Mouse (Mus musculus) induced T-regulatory cell, adult 2 months (primary cell): ENCODE data around the gene Gripap1.

ENCODE experiments used
- DNase-seq: peaks from one replicate; pipeline ENCODE4 v3.0.0-alpha.2; 2012; ENCODE audit warnings: low read depth

The Gripap1 gene

DNA sequence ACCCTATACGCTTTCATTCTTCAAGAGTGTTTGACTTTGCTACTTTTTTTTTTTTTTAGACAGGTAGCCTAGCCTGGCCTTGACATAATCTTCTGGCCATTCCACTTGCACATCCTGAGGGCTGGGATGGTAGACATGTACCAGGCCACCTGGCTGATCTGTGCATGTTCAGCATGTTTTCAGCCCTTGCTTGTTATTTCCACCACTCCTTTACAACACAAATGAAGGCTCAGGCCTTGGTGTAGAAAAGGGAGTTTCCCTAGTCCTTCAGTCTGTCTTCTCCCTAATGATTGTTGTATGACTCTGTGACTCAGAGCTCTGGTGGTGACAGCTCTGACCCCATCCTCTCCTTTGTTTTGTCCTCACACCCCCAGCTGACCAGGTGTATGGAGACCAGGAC is 77.6 kb downstream of the Gripap1 start:
- no peak for DNase-seq

DNA sequence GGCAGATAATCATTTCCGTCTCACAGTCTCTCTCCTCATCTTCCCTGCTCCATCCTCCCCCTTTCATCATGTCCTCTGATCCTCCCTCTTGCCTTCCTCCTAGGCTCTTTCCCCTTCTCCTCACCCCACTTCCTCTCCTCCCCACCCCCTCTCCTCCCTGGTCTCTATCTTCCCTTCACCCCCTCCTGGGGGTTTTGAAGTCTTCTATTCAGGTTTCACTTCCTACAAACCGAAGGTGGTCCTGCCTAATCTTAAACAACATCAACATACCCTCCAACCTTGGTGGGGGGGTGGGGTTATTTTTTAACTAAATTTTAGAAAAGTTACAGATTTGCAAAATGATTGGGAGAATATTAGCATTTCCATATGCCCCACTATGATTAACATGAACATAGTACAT is 78.9 kb downstream of the Gripap1 start:
- no peak for DNase-seq

DNA sequence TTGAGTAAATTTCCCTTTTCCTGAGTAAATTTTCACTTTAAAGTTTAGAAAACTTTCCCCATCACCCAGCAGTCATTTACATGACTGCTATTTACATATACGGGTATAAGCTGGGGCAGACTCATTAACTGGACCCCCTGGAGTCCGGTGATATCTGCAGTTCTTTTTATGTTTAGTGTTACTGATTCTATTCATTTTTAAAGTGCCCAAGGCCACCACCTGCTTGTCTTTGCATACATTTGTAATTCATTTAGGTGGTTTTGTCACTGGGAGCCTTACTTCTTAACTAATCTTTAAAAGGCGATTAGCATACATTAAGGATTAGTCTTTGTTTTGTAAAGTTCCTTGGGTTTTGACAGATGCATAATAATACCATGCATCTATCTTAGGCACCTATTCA is 80.3 kb downstream of the Gripap1 start:
- no peak for DNase-seq
